In genomic region chr17:27018555-27019196, GRCm38 (mm10) we compare ENCODE assay signal across 9 mouse cellular contexts. TPM values are rescaled to one million over a fixed set of nuclear protein-coding genes. Genes with fewer than 3 reads are reported as not detected.
DNase-seq lines count a peak whose midpoint lies in the region; ATAC-seq and TF ChIP-seq lines count a peak whose summit lies in the region.
"Had no signal": no experiment of that assay in that cellular context is flagged by ENCODE, and none has a peak within 500 bp of the region (broad histone marks: within the 10 kb centered on the region; RNA-seq: fewer than 3 reads in every experiment).

No protein-coding gene starts in this region.

- peaks cover 3% of the 10 kb centered on the region; the same call in 1 of the 2 replicates for H3K36me3 ChIP-seq in neural tube, embryonic 11.5 days (ENCODE audit: control insufficient read depth, insufficient read depth, low read length)
- H3K36me3 ChIP-seq in kidney, postnatal 0 days (ENCODE audit: insufficient read depth, low read length): peaks cover 21% of the 10 kb centered on the region
- peaks cover 42% of the 10 kb centered on the region for H3K36me3 ChIP-seq in midbrain, embryonic 13.5 days

- no peaks in the 10 kb centered on the region for H3K9me3 ChIP-seq in neural tube, embryonic 11.5 days (ENCODE audit: control insufficient read depth, low read length)
- H3K9me3 ChIP-seq in kidney, postnatal 0 days (replicated peaks; ENCODE audit: low read length): no peaks in the 10 kb centered on the region
- H3K9me3 ChIP-seq in midbrain, embryonic 13.5 days: no peaks in the 10 kb centered on the region

- DNase-seq in adrenal gland, postnatal 14 days: peak; percentile 50
- no peak for DNase-seq in adrenal gland, adult 8-10 months
- DNase-seq in neural tube, embryonic 11.5 days (ENCODE audit: low spot score): no peak
- no peak for DNase-seq in neural tube, embryonic 10.5 days (ENCODE audit: extremely low spot score, low spot score)
- no peak for DNase-seq in kidney, postnatal 0 days (ENCODE audit: low spot score)
- no peak for DNase-seq in cerebellum, adult 8-10 months
- DNase-seq in adrenal gland, postnatal 36 days: no peak

- H3K27ac ChIP-seq in neural tube, embryonic 11.5 days (ENCODE audit: low read depth, low read length): no peak overlapping the region
- H3K27ac ChIP-seq in kidney, postnatal 0 days: peak overlapping the region; percentile 75
- no peak overlapping the region; the same call in 1 of the 2 replicates for H3K27ac ChIP-seq in midbrain, embryonic 13.5 days

- peaks cover 5% of the 10 kb centered on the region; the same call in 1 of the 2 replicates for H3K4me1 ChIP-seq in neural tube, embryonic 11.5 days (ENCODE audit: control insufficient read depth, insufficient read depth, low read length)
- H3K4me1 ChIP-seq in kidney, postnatal 0 days (replicated peaks; ENCODE audit: insufficient read depth, low read length): no peaks in the 10 kb centered on the region
- H3K4me1 ChIP-seq in midbrain, embryonic 13.5 days (replicated peaks): peaks cover 16% of the 10 kb centered on the region

- no peaks in the 10 kb centered on the region for H3K27me3 ChIP-seq in neural tube, embryonic 11.5 days (ENCODE audit: control insufficient read depth, insufficient read depth, low read length)
- no peaks in the 10 kb centered on the region for H3K27me3 ChIP-seq in kidney, postnatal 0 days (ENCODE audit: insufficient read depth, low read length)
- H3K27me3 ChIP-seq in midbrain, embryonic 13.5 days: no peaks in the 10 kb centered on the region

- 34% methylated on average over 12 of the region's 12 CpGs for WGBS in neural tube, embryonic 11.5 days
- 27% methylated on average over 12 of the region's 12 CpGs for WGBS in kidney, postnatal 0 days
- WGBS in midbrain, embryonic 13.5 days: 36% methylated on average over 12 of the region's 12 CpGs

- H3K4me2 ChIP-seq in neural tube, embryonic 11.5 days (ENCODE audit: low read depth): peak overlapping the region; percentile 68
- H3K4me2 ChIP-seq in kidney, postnatal 0 days (ENCODE audit: low read length): peak overlapping the region; percentile 68
- H3K4me2 ChIP-seq in midbrain, embryonic 13.5 days (replicated peaks): peak overlapping the region; percentile 63

- ATAC-seq in neural tube, embryonic 11.5 days (ENCODE audit: insufficient read depth, low FRiP score, low TSS enrichment): no peak
- 0 out of 2 replicates have a peak, but pooled peaks have one; percentile 4 for ATAC-seq in kidney, postnatal 0 days (replicated peaks; ENCODE audit: low FRiP score, low read depth)
- ATAC-seq in midbrain, embryonic 13.5 days: no peak

- peak overlapping the region; percentile 50 for H3K9ac ChIP-seq in neural tube, embryonic 11.5 days (ENCODE audit: low read length)
- H3K9ac ChIP-seq in kidney, postnatal 0 days (ENCODE audit: low read depth, low read length): peak overlapping the region; percentile 64
- peak overlapping the region; percentile 42 for H3K9ac ChIP-seq in midbrain, embryonic 13.5 days (replicated peaks)

- H3K4me3 ChIP-seq in neural tube, embryonic 11.5 days (ENCODE audit: low read depth, low read length): no peak overlapping the region; the same call in 1 of the 2 replicates
- peak overlapping the region; percentile 48 for H3K4me3 ChIP-seq in kidney, postnatal 0 days (replicated peaks; ENCODE audit: low read depth, low read length)
- peak overlapping the region; percentile 44 for H3K4me3 ChIP-seq in midbrain, embryonic 13.5 days (replicated peaks)
- H3K4me3 ChIP-seq: myocyte had no signal

- TF ChIP-seq CTCF in kidney, postnatal 0 days (IDR thresholded peaks at IDR 0.05; ENCODE audit: low read depth): no peak

RNA-seq across cellular contexts. Expression of gene Bak1, which starts 10.1 kb away (rescaled TPM):
- total RNA-seq in adrenal gland, postnatal 14 days (2021): 33.5 and 41.7 TPM in 2 replicates
- total RNA-seq in adrenal gland, adult 8-10 months (2022): 10 to 100 TPM; 30.6 to 34.9 (median 32.4) TPM
- 8.2 and 8.3 TPM in 2 replicates for polyA plus RNA-seq in neural tube, embryonic 11.5 days (2014; fragmentation: Nextera tagmentation; extraction: Ambion mirVana)
- 6.3 and 6.7 TPM in 2 replicates for polyA plus RNA-seq in kidney, postnatal 0 days (2015; fragmentation: Nextera tagmentation; extraction: Ambion mirVana)
- 2.4 and 3.1 TPM in 2 replicates for polyA plus RNA-seq in midbrain, embryonic 13.5 days (2015; fragmentation: Nextera tagmentation; extraction: Ambion mirVana)
- total RNA-seq in adrenal gland, postnatal 36 days (2021): 10 to 100 TPM; 29.3 to 42.4 TPM

RNA-seq across cellular contexts. Expression of gene Itpr3, which starts 38.4 kb away (rescaled TPM):
- 7.4 and 10.9 TPM in 2 replicates for total RNA-seq in adrenal gland, postnatal 14 days (2021)
- 10 to 100 TPM in 2 of 4 experiments, 1 to 10 TPM in 2; 7.6 to 16.6 (median 11.2) TPM for total RNA-seq in adrenal gland, adult 8-10 months (2022)
- 1.2 and 1.4 TPM in 2 replicates for polyA plus RNA-seq in neural tube, embryonic 11.5 days (2014; fragmentation: Nextera tagmentation; extraction: Ambion mirVana)
- polyA plus RNA-seq in kidney, postnatal 0 days (2015; fragmentation: Nextera tagmentation; extraction: Ambion mirVana): 4.1 and 4.2 TPM in 2 replicates
- polyA plus RNA-seq in midbrain, embryonic 13.5 days (2015; fragmentation: Nextera tagmentation; extraction: Ambion mirVana): 0.68 and 1.3 TPM in 2 replicates
- 1 to 10 TPM; 5.9 to 6.3 TPM for total RNA-seq in adrenal gland, postnatal 36 days (2021)

RNA-seq across cellular contexts. Expression of gene Zbtb9, which starts 45.7 kb away (rescaled TPM):
- total RNA-seq in adrenal gland, postnatal 14 days (2021): 5.2 and 5.3 TPM in 2 replicates
- 10 to 100 TPM in 1 of 4 experiments, 1 to 10 TPM in 3; 6.6 to 10.1 (median 9.0) TPM for total RNA-seq in adrenal gland, adult 8-10 months (2022)
- 13.5 and 14.1 TPM in 2 replicates for polyA plus RNA-seq in neural tube, embryonic 11.5 days (2014; fragmentation: Nextera tagmentation; extraction: Ambion mirVana)
- polyA plus RNA-seq in kidney, postnatal 0 days (2015; fragmentation: Nextera tagmentation; extraction: Ambion mirVana): 11.1 and 12.1 TPM in 2 replicates
- 18.9 and 20.8 TPM in 2 replicates for polyA plus RNA-seq in midbrain, embryonic 13.5 days (2015; fragmentation: Nextera tagmentation; extraction: Ambion mirVana)
- total RNA-seq in adrenal gland, postnatal 36 days (2021): 10 to 100 TPM in 1 of 2 experiments, 1 to 10 TPM in 1; 9.9 to 10.5 TPM
